Mouse (Mus musculus) thymus, adult 2 months (tissue): ENCODE measurements around the gene Gnb1.

ENCODE experiments used
- CTCF ChIP-seq: fragments of 200-500 bp; IDR thresholded peaks from 2 replicates; pipeline ENCODE4 v1.5.1; 2012; ENCODE audit warnings: mild to moderate bottlenecking, control low read depth, low read length, moderate library complexity, borderline replicate concordance; ENCODE audit not compliant: control insufficient read depth, poor library complexity, insufficient read depth; ENCODE audit errors: extremely low read depth
- POLR2A ChIP-seq: fragments of 200-500 bp; IDR thresholded peaks from 2 replicates; pipeline ENCODE4 v1.6.1; 2012; ENCODE audit warnings: mild to moderate bottlenecking, low read length, control low read depth, moderate library complexity; ENCODE audit not compliant: control insufficient read depth, poor library complexity, insufficient read depth; ENCODE audit errors: extremely low read depth

DNA sequence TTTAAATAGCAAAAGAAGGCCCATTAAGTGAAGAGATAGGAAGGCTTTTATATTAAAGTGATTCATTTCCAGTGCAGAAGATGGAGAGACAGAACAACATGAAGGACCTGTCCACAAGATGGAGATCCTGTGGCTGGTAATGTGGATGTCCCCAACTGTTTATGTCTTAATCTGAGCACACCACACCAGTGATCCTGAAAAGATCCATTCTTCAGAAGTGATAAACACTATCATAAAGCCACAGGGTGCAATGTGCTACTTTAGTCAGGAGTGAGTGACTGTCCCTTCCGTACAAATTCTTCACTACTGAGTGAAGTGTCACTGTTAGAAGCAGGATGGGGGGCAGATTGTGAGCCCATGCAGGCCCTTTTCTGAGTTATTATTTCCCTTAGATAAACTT lies 111.6 kb downstream of the Gnb1 start:
- TF ChIP-seq CTCF (no peak), POLR2A (no peak)
